In genomic region chr3:40453552-40453951, GRCm38 (mm10) we compare ENCODE assay signal across 10 mouse cellular contexts.
DNase-seq lines count a peak whose midpoint lies in the region; ATAC-seq and TF ChIP-seq lines count a peak whose summit lies in the region.
"Had no signal": no experiment of that assay in that cellular context is flagged by ENCODE, and none has a peak within 500 bp of the region (broad histone marks: within the 10 kb centered on the region; RNA-seq: fewer than 3 reads in every experiment).

No protein-coding gene starts in this region.

- no peak overlapping the region; the same call in 1 of the 2 replicates for H3K4me2 ChIP-seq in limb, embryonic 13.5 days (replicated peaks)
- H3K4me2 ChIP-seq: midbrain, embryonic 12.5 days had no signal

- no peaks in the 10 kb centered on the region for H3K9me3 ChIP-seq in limb, embryonic 13.5 days
- H3K9me3 ChIP-seq: midbrain, embryonic 12.5 days had no signal

- H3K4me1 ChIP-seq in limb, embryonic 13.5 days: peaks cover 24% of the 10 kb centered on the region
- H3K4me1 ChIP-seq: midbrain, embryonic 12.5 days had no signal

- peak overlapping the region; percentile 40 for H3K27ac ChIP-seq in limb, embryonic 13.5 days
- H3K27ac ChIP-seq: midbrain, embryonic 12.5 days had no signal

- no peak overlapping the region for H3K9ac ChIP-seq in limb, embryonic 13.5 days
- H3K9ac ChIP-seq: midbrain, embryonic 12.5 days had no signal

- no peaks in the 10 kb centered on the region for H3K27me3 ChIP-seq in Patski
- H3K27me3 ChIP-seq in limb, embryonic 13.5 days: no peaks in the 10 kb centered on the region
- H3K27me3 ChIP-seq: midbrain, embryonic 12.5 days had no signal

- DNase-seq in Patski (ENCODE audit: low read depth, low spot score): peak; percentile 33
- DNase-seq in embryo, embryonic 10 days (ENCODE audit: low spot score): peak; percentile 33
- DNase-seq in heart, adult 9 months (ENCODE audit: low spot score in 2 of 2): peak; percentile 50 to 57
- no peak for DNase-seq in retina, embryonic 14.5 days (ENCODE audit: low spot score)
- no peak for DNase-seq in kidney, postnatal 14 days
- DNase-seq in gastrocnemius, postnatal 10 days: no peak
- DNase-seq in ovary, postnatal 36 days (ENCODE audit: low spot score): no peak
- DNase-seq: kidney, adult 9 months had no signal

- WGBS in limb, embryonic 13.5 days: 12% methylated on average over 4 of the region's 4 CpGs

- POLR2A ChIA-PET in Patski (lab: Charles Lee): no interaction called here

- ATAC-seq in Patski: peak; percentile 63
- peak; percentile 74 for ATAC-seq in limb, embryonic 13.5 days (ENCODE audit: low FRiP score, low read depth)

- H3K4me3 ChIP-seq in limb, embryonic 13.5 days: no peak overlapping the region
- H3K4me3 ChIP-seq: midbrain, embryonic 12.5 days had no signal

- in situ Hi-C loops in Patski (cut with MboI; ENCODE audit: low pct_unique_long_range_greater_than_20kb): no loop called here

- CTCF ChIA-PET in Patski (lab: Charles Lee): interaction anchor here (2.8 kb wide), 1 partner anchor 10 kb away, joined by 20 read pairs; no protein-coding TSS in a partner anchor

- no peak for TF ChIP-seq CTCF in Patski (IDR thresholded peaks at IDR 0.05)

- no peaks in the 10 kb centered on the region for H3K36me3 ChIP-seq in limb, embryonic 13.5 days
- H3K36me3 ChIP-seq: midbrain, embryonic 12.5 days had no signal

Comparison
In these comparisons a context has a peak if more than half of its experiments do, and no peak if none do; other contexts are left out.
1. DNase-seq: peak in Patski (single experiment), embryo, embryonic 10 days (single experiment) and heart, adult 9 months (2 of 2); none in retina, embryonic 14.5 days (single experiment), kidney, postnatal 14 days (single experiment), gastrocnemius, postnatal 10 days (single experiment) and ovary, postnatal 36 days (single experiment).